Mouse (Mus musculus): Measurements from ENCODE around the gene Sptan1.

DNA sequence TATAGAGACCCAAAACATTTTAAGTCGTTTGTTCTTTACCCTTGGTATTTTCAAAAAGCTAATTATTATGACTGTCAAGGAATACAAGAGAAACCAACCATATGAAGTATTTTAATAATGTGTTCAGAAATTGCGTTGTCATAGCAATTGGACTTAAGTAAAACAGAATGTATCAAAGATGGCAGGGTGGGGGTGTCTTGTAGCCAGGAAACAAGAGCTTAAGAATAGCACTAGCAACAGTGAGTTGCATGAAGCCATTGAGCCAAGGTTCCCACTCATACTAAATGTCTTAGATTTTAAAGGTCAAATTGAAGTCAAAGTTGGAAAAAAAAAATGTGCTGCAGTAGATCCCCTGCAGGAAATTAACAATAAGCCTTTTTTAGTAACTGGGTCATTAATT, 1.5 kb downstream of the Sptan1 start:
- no peak for TF ChIP-seq POLR2A (IDR thresholded peaks at IDR 0.05; ENCODE audit: insufficient read depth, low read depth, low read length)
- TF ChIP-seq CTCF (IDR thresholded peaks at IDR 0.05; ENCODE audit: insufficient read depth, low read depth, low read length): no peak
